Mouse (Mus musculus): ENCODE results near the gene Pex11b.
A peak's percentile ranks its signal among the peaks of the same experiment; 100 is the strongest.
"Not testable (repeated sequence)": the region's sequence is repeated elsewhere in the genome, so short reads cannot be mapped to it uniquely, and the experiment has no call there.

The Pex11b gene

GRCm38 (mm10) chr3:96675171-96675570 lies 40.0 kb downstream of the Pex11b start:
- no peak for DNase-seq (ENCODE audit: low read depth)

DNA sequence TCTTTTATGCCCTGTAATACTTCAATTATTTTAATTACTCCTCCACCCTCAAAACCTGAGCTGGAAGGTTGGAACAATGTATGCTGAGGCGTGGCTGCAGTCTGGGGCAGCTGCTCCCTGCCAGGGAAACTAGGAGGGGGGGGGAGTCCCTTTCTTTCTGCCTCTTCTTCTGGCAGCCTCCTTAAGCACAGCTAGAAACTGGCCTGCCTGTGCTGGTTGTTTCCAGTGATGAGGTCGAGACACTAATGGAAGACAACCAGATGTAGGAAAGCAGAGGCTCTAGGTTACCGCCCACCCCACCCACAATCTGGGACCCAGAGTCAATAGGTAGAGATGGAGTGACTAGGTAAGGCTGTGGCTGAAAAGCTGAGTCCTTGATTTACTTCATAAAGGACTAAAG lies 40.5 kb downstream of the Pex11b start:
- DNase-seq (ENCODE audit: low read depth), result no peak

- DNase-seq (ENCODE audit: low read depth), result no peak
These were observed 43.3 kb downstream of the Pex11b start for GRCm38 (mm10) chr3:96678456-96678855.

DNA sequence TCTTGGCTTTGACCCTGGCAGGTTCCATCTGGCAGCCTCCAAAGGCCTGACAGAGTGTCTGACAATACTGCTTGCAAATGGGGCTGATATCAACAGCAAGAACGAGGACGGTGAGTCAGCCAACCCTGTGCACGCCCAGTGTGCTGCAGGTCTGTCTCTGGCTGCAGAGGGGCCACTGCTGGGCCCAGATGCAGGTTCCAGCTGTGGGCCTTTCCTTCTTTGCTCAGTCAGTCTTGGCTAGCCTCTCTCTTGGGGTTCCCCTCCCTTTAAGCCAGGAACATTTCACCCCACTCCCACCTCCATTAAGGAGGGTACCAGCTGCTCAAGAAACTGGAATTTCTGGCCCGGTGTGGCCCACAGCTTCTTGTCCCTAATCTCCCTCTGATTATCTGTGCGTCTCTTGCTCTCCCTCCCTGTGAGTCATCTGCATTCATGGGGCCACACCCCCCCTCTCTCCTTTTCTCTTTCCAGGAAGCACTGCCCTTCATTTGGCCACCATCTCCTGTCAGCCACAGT lies 44.0 kb downstream of the Pex11b start:
- peak; percentile 50 for DNase-seq (ENCODE audit: low read depth)

GRCm38 (mm10) chr3:96680269-96680956 lies 45.2 kb downstream of the Pex11b start:
- DNase-seq (ENCODE audit: low read depth), result no peak

GRCm38 (mm10) chr3:96683496-96683895 lies 48.3 kb downstream of the Pex11b start:
- DNase-seq (ENCODE audit: low read depth), result no peak

- no peak for DNase-seq (ENCODE audit: low read depth)
These were observed 49.1 kb downstream of the Pex11b start for GRCm38 (mm10) chr3:96684151-96684821.

DNA sequence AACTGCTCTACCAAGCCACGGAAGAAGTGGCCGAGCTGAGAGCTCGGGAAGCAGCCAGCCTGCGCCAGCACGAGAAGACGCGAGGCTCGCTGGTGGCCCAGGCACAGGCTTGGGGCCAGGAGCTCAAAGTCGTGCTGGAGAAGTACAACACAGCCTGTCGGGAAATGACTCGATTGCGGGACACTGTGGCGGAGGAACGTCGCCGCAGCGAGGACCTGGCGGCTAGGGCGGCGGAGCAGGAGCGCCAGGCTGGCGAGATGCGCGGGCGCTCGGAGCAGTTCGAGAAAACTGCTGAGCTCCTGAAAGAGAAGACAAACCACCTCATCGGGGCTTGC lies 49.6 kb downstream of the Pex11b start:
- DNase-seq (ENCODE audit: low read depth), result no peak

DNA sequence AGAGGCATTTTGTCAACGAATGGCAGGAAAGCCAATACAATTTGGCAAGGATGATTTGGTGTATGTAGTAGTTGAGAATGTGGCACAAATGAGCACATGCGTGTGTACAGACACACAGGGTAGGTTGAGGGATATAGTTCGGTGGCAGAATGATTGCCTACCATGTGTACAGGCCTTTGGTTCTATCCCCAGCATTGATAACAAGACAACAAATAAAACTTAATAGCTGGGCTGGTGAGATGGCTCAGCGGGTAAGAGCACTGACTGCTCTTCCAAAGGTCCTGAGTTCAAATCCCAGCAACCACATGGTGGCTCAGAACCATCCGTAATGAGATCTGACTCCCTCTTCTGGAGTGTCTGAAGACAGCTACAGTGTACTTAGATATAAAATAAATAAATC lies 50.9 kb downstream of the Pex11b start:
- not testable (repeated sequence) for DNase-seq (ENCODE audit: low read depth)

DNA sequence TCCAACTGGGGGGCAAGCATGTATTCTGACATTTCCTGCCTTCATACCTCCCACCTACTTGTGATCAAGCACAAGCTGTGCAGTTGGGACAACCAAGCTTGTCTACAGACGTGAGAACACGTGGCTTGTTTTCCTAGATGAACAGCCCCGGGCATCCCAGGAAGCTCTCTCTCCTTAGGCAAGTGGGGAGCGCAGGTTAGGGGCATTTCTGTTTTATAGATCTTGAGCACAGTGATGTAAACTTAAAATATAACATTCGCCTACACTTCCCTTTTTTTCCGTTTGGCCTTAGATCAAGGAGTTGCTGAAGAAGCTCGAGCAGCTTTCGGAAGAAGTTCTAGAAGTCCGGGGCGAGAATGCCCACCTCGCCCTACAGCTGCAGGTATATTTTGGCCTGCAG lies 53.7 kb downstream of the Pex11b start:
- no peak for DNase-seq (ENCODE audit: low read depth)

DNA sequence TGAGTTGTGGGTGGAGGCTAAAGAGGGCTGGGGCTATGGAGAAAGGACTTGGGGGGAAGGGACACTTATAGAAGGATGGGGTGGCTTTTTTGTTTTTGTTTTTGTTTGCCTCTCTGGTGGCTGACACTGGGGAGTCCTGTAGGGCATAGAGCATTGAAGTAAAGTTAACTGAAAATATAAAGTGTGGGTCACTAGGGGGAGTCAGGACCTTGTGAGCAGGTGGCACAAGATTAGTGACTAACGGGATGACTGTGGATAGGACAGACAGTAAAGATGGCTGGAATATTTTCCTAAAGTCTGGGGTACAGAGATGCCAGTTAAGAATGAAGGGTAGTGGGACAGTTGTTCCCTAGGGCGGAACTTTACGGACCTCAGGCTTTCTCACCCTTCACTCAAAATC lies 55.1 kb downstream of the Pex11b start:
- DNase-seq (ENCODE audit: low read depth), result no peak

- DNase-seq (ENCODE audit: low read depth), result no peak
These were observed 57.3 kb downstream of the Pex11b start for GRCm38 (mm10) chr3:96692506-96692905.

- no peak for DNase-seq (ENCODE audit: low read depth)
These were observed 58.4 kb downstream of the Pex11b start for GRCm38 (mm10) chr3:96693579-96693978.
